Mouse (Mus musculus) myocyte (in vitro differentiated cells): ENCODE results near the gene Itgam. TPM values are rescaled to one million over a fixed set of nuclear protein-coding genes. Genes with fewer than 3 reads are reported as not detected.
"Not testable (repeated sequence)": the region's sequence is repeated elsewhere in the genome, so short reads cannot be mapped to it uniquely, and the experiment has no call there.

Experiments used
- H3K27me3 ChIP-seq: one replicate; pipeline ENCODE4 v1.6.1; 2011; ENCODE audit not compliant: control insufficient read depth, insufficient read depth, insufficient read length
- H3K36me3 ChIP-seq: one replicate; pipeline ENCODE4 v1.6.1; 2011; ENCODE audit not compliant: control insufficient read depth, insufficient read depth
- H3K4me2 ChIP-seq: one replicate; pipeline ENCODE4 v1.6.1; 2011; ENCODE audit warnings: low read depth, control low read depth
- H3K4me3 ChIP-seq: one replicate; pipeline ENCODE4 v1.5.1; 2011; ENCODE audit warnings: mild to moderate bottlenecking, control low read depth, moderate library complexity
- H3K79me2 ChIP-seq: one replicate; pipeline ENCODE4 v1.6.1; 2011; ENCODE audit not compliant: control insufficient read depth, insufficient read depth
- H3ac ChIP-seq: one replicate; pipeline ENCODE4 v1.6.1; 2011; ENCODE audit not compliant: control insufficient read depth, insufficient read length
- CEBPB ChIP-seq: IDR thresholded peaks from 2 replicates; pipeline ENCODE4 v1.6.1; 2011; ENCODE audit warnings: mild to moderate bottlenecking, moderate library complexity; ENCODE audit not compliant: poor library complexity, insufficient read depth, severe bottlenecking
- E2F4 ChIP-seq: IDR thresholded peaks from one replicate; pipeline ENCODE4 v1.6.1; 2011; ENCODE audit warnings: mild to moderate bottlenecking, control low read depth, moderate library complexity; ENCODE audit not compliant: insufficient read depth
- MAX ChIP-seq: IDR thresholded peaks from one replicate; pipeline ENCODE4 v1.6.1; 2011; ENCODE audit warnings: low read depth, mild to moderate bottlenecking, control low read depth
- MYOD1 ChIP-seq, 3 experiments: IDR thresholded peaks; one replicate each; pipeline ENCODE4 v1.6.1; 2011; ENCODE audit warnings: control low read depth in 2 of 3, low read depth in 2 of 3, mild to moderate bottlenecking in 2 of 3, moderate library complexity in 1 of 3; ENCODE audit not compliant: insufficient read length in 2 of 3, control insufficient read depth in 1 of 3
- MYOG ChIP-seq, 3 experiments: IDR thresholded peaks; one replicate each; pipeline ENCODE4 v1.6.1; 2011; ENCODE audit warnings: control low read depth in 2 of 3, low read depth in 2 of 3, mild to moderate bottlenecking in 2 of 3; ENCODE audit not compliant: insufficient read length in 2 of 3, control insufficient read depth in 1 of 3, insufficient read depth in 1 of 3
- POLR2A ChIP-seq: IDR thresholded peaks from one replicate; pipeline ENCODE4 v1.6.1; 2011; ENCODE audit warnings: low read depth, mild to moderate bottlenecking, control low read depth, moderate library complexity; ENCODE audit not compliant: insufficient read length
- POLR2AphosphoS2 ChIP-seq: IDR thresholded peaks from one replicate; pipeline ENCODE4 v1.6.1; 2011; ENCODE audit warnings: low read depth, control low read depth; ENCODE audit not compliant: insufficient read length
- REST ChIP-seq: IDR thresholded peaks from one replicate; pipeline ENCODE4 v1.6.1; 2011; ENCODE audit warnings: mild to moderate bottlenecking, control low read depth, moderate library complexity; ENCODE audit not compliant: insufficient read depth, insufficient read length
- SRF ChIP-seq: IDR thresholded peaks from one replicate; pipeline ENCODE4 v1.6.1; 2011; ENCODE audit warnings: low read depth; ENCODE audit not compliant: control insufficient read depth, insufficient read length
- TCF12 ChIP-seq: IDR thresholded peaks from one replicate; pipeline ENCODE4 v1.6.1; 2011; ENCODE audit warnings: mild to moderate bottlenecking, control low read depth; ENCODE audit not compliant: poor library complexity, insufficient read depth, severe bottlenecking
- TCF3 ChIP-seq: IDR thresholded peaks from one replicate; pipeline ENCODE4 v1.6.1; 2011; ENCODE audit warnings: low read depth, control low read depth; ENCODE audit not compliant: insufficient read length
- USF1 ChIP-seq: IDR thresholded peaks from one replicate; pipeline ENCODE4 v1.6.1; 2011; ENCODE audit warnings: low read depth, mild to moderate bottlenecking, control low read depth, moderate library complexity
- polyA plus RNA-seq: library from polyadenylated mRNA; unstranded; fragments of >200 nt; fragmentation: generic; extraction: Trizol; gene quantifications from one replicate; pipeline ENCODE4 v1.2.1, GENCODE M21; 2012; ENCODE audit warnings: missing spikeins

Gene Itgam
- polyA plus RNA-seq, 1 experiment, result 0.14 TPM

- no peak for TF ChIP-seq CEBPB
- TF ChIP-seq POLR2AphosphoS2, result no peak
- no peak for TF ChIP-seq REST
- no peak for TF ChIP-seq SRF
- no peak for TF ChIP-seq MAX
- TF ChIP-seq MYOG (IDR thresholded peaks at IDR 0.05; ENCODE audit: control insufficient read depth in 1 of 3, insufficient read depth in 1 of 3, insufficient read length in 2 of 3, low read depth in 2 of 3), result no peak
- TF ChIP-seq TCF3, result no peak
- TF ChIP-seq TCF12, result no peak
- TF ChIP-seq E2F4, result no peak
- TF ChIP-seq POLR2A, result no peak
- TF ChIP-seq USF1, result no peak
- TF ChIP-seq MYOD1 (IDR thresholded peaks at IDR 0.05; ENCODE audit: control insufficient read depth in 1 of 3, insufficient read length in 2 of 3, low read depth in 2 of 3), result no peak
- Histone ChIP-seq H3K4me3 (no peak overlapping the region), H3K4me2 (no peak overlapping the region), H3ac (no peak overlapping the region), H3K36me3 (no peaks in the 10 kb centered on the region), H3K27me3 (peaks cover 28% of the 10 kb centered on the region), H3K79me2 (no peaks in the 10 kb centered on the region)
Measured at GRCm38 (mm10) chr7:128154924-128155323, 92.5 kb downstream of the Itgam start.

GRCm38 (mm10) chr7:128158688-128159354 lies 96.4 kb downstream of the Itgam start:
- H3K27me3 ChIP-seq, H3K79me2 ChIP-seq, H3K4me2 ChIP-seq, H3ac ChIP-seq, H3K4me3 ChIP-seq, H3K36me3 ChIP-seq: not testable (repeated sequence)

GRCm38 (mm10) chr7:128164001-128164400 lies 101.6 kb downstream of the Itgam start:
- Histone ChIP-seq H3K4me3 (no peak overlapping the region), H3K4me2 (no peak overlapping the region), H3K79me2 (no peaks in the 10 kb centered on the region), H3K36me3 (no peaks in the 10 kb centered on the region), H3ac (no peak overlapping the region), H3K27me3 (peaks cover 5% of the 10 kb centered on the region)
- no peak for TF ChIP-seq SRF
- no peak for TF ChIP-seq TCF3
- no peak for TF ChIP-seq TCF12
- no peak for TF ChIP-seq REST
- no peak for TF ChIP-seq POLR2AphosphoS2
- no peak for TF ChIP-seq MYOD1 (IDR thresholded peaks at IDR 0.05; ENCODE audit: control insufficient read depth in 1 of 3, insufficient read length in 2 of 3, low read depth in 2 of 3)
- TF ChIP-seq MAX, result no peak
- no peak for TF ChIP-seq USF1
- TF ChIP-seq E2F4, result no peak
- no peak for TF ChIP-seq MYOG (IDR thresholded peaks at IDR 0.05; ENCODE audit: control insufficient read depth in 1 of 3, insufficient read depth in 1 of 3, insufficient read length in 2 of 3, low read depth in 2 of 3)
- no peak for TF ChIP-seq POLR2A
- no peak for TF ChIP-seq CEBPB

- H3K27me3 ChIP-seq, result peaks cover 5% of the 10 kb centered on the region
- H3K4me2 ChIP-seq, result no peak overlapping the region
- no peaks in the 10 kb centered on the region for H3K36me3 ChIP-seq
- no peak overlapping the region for H3K4me3 ChIP-seq
- no peaks in the 10 kb centered on the region for H3K79me2 ChIP-seq
- H3ac ChIP-seq, result no peak overlapping the region
- TF ChIP-seq E2F4, result no peak
- no peak for TF ChIP-seq TCF12
- TF ChIP-seq MYOD1 (IDR thresholded peaks at IDR 0.05; ENCODE audit: control insufficient read depth in 1 of 3, insufficient read length in 2 of 3, low read depth in 2 of 3), result no peak
- no peak for TF ChIP-seq MAX
- TF ChIP-seq POLR2A, result no peak
- no peak for TF ChIP-seq POLR2AphosphoS2
- no peak for TF ChIP-seq CEBPB
- TF ChIP-seq USF1, result no peak
- no peak for TF ChIP-seq SRF
- no peak for TF ChIP-seq TCF3
- TF ChIP-seq MYOG (IDR thresholded peaks at IDR 0.05; ENCODE audit: control insufficient read depth in 1 of 3, insufficient read depth in 1 of 3, insufficient read length in 2 of 3, low read depth in 2 of 3), result no peak
- no peak for TF ChIP-seq REST
Measured at GRCm38 (mm10) chr7:128166391-128166790, 104.0 kb downstream of the Itgam start.

Other genes with a start within 250 kb of the Itgam start
- gene Stx4a, start 238.3 kb upstream of the Itgam start, polyA plus RNA-seq, result 73.0 TPM
- gene Stx1b, start 238.1 kb upstream of the Itgam start, polyA plus RNA-seq, result 0.20 TPM
- 16.7 TPM for gene Zfp646, start 186.4 kb upstream of the Itgam start, polyA plus RNA-seq
- gene Zfp668, start 185.8 kb upstream of the Itgam start, polyA plus RNA-seq, result 7.9 TPM
- 0.74 TPM for gene Prss53, start 171.7 kb upstream of the Itgam start, polyA plus RNA-seq
- not detected for gene Gm21974, start 167.2 kb upstream of the Itgam start, polyA plus RNA-seq
- 65.9 TPM for gene Vkorc1, start 167.0 kb upstream of the Itgam start, polyA plus RNA-seq
- gene Bckdk, start 158.6 kb upstream of the Itgam start, polyA plus RNA-seq, result 53.2 TPM
- gene Kat8, start 150.1 kb upstream of the Itgam start, polyA plus RNA-seq, result 26.4 TPM
- gene Prss8, start 132.5 kb upstream of the Itgam start, polyA plus RNA-seq, result 0.06 TPM
- gene Prss36, start 115.9 kb upstream of the Itgam start, polyA plus RNA-seq, result 10.6 TPM
- 231 TPM for gene Fus, start 95.2 kb upstream of the Itgam start, polyA plus RNA-seq
- gene Pycard, start 68.8 kb upstream of the Itgam start, polyA plus RNA-seq, result 3.9 TPM
- gene Trim72, start 58.7 kb upstream of the Itgam start, polyA plus RNA-seq, result 468 TPM
- not detected for gene Gm49368, start within 50 bp of the Itgam start, polyA plus RNA-seq
- not detected for gene Itgax, start 66.9 kb downstream of the Itgam start, polyA plus RNA-seq
- 0.13 TPM for gene Itgad, start 91.7 kb downstream of the Itgam start, polyA plus RNA-seq
- 1,017 TPM for gene Cox6a2, start 143.7 kb downstream of the Itgam start, polyA plus RNA-seq
- 16.7 TPM for gene Armc5, start 174.7 kb downstream of the Itgam start, polyA plus RNA-seq
- 3.3 TPM for gene 9130023H24Rik, start 175.4 kb downstream of the Itgam start, polyA plus RNA-seq
- 58.1 TPM for gene Tgfb1i1, start 184.2 kb downstream of the Itgam start, polyA plus RNA-seq
- gene Slc5a2, start 203.0 kb downstream of the Itgam start, polyA plus RNA-seq, result not detected
- gene BC017158, start 235.5 kb downstream of the Itgam start, polyA plus RNA-seq, result 10.9 TPM